Mouse (Mus musculus): ENCODE measurements around the gene Cfap44. TPM values are rescaled to one million over a fixed set of nuclear protein-coding genes. Genes with fewer than 3 reads are reported as not detected.

Cfap44 gene
- polyA plus RNA-seq, 1 experiment from 2014 or later, result 7.6 TPM

GRCm38 (mm10) chr16:44485691-44486090 lies 91.1 kb downstream of the Cfap44 start:
- no peak for ATAC-seq (ENCODE audit: low read depth)
- Histone ChIP-seq H3K9ac (replicated peaks; ENCODE audit: low read depth, low read length) (no peak overlapping the region), H3K36me3 (ENCODE audit: control insufficient read depth, insufficient read depth, low read length) (no peaks in the 10 kb centered on the region), H3K4me3 (ENCODE audit: low read depth, low read length) (no peak overlapping the region), H3K27ac (ENCODE audit: low read depth, low read length) (no peak overlapping the region), H3K27me3 (ENCODE audit: control insufficient read depth, insufficient read depth, low read length) (no peaks in the 10 kb centered on the region), H3K9me3 (ENCODE audit: control insufficient read depth, low read length) (no peaks in the 10 kb centered on the region), H3K4me2 (ENCODE audit: low read depth, low read length) (no peak overlapping the region), H3K4me1 (ENCODE audit: control insufficient read depth, insufficient read depth, low read length) (no peaks in the 10 kb centered on the region)
- 75% methylated on average over 8 of the region's 8 CpGs for WGBS

GRCm38 (mm10) chr16:44486612-44487011 lies 92.0 kb downstream of the Cfap44 start:
- Histone ChIP-seq H3K9ac (replicated peaks; ENCODE audit: low read depth, low read length) (no peak overlapping the region), H3K9me3 (ENCODE audit: control insufficient read depth, low read length) (no peaks in the 10 kb centered on the region), H3K36me3 (ENCODE audit: control insufficient read depth, insufficient read depth, low read length) (no peaks in the 10 kb centered on the region), H3K27ac (ENCODE audit: low read depth, low read length) (no peak overlapping the region), H3K27me3 (ENCODE audit: control insufficient read depth, insufficient read depth, low read length) (no peaks in the 10 kb centered on the region), H3K4me2 (ENCODE audit: low read depth, low read length) (no peak overlapping the region), H3K4me1 (ENCODE audit: control insufficient read depth, insufficient read depth, low read length) (no peaks in the 10 kb centered on the region), H3K4me3 (ENCODE audit: low read depth, low read length) (no peak overlapping the region)
- WGBS, result 84% methylated on average over 9 of the region's 9 CpGs
- no peak for ATAC-seq (ENCODE audit: low read depth)

GRCm38 (mm10) chr16:44487194-44487593 lies 92.6 kb downstream of the Cfap44 start:
- WGBS, result 72% methylated on average over 13 of the region's 13 CpGs
- Histone ChIP-seq H3K9ac (replicated peaks; ENCODE audit: low read depth, low read length) (no peak overlapping the region), H3K4me1 (ENCODE audit: control insufficient read depth, insufficient read depth, low read length) (no peaks in the 10 kb centered on the region), H3K4me2 (ENCODE audit: low read depth, low read length) (no peak overlapping the region), H3K27ac (ENCODE audit: low read depth, low read length) (no peak overlapping the region), H3K36me3 (ENCODE audit: control insufficient read depth, insufficient read depth, low read length) (no peaks in the 10 kb centered on the region), H3K27me3 (ENCODE audit: control insufficient read depth, insufficient read depth, low read length) (no peaks in the 10 kb centered on the region), H3K9me3 (ENCODE audit: control insufficient read depth, low read length) (no peaks in the 10 kb centered on the region), H3K4me3 (ENCODE audit: low read depth, low read length) (no peak overlapping the region)
- no peak for ATAC-seq (ENCODE audit: low read depth)

GRCm38 (mm10) chr16:44491051-44491450 lies 96.5 kb downstream of the Cfap44 start:
- Histone ChIP-seq H3K4me1 (ENCODE audit: control insufficient read depth, insufficient read depth, low read length) (peaks cover 5% of the 10 kb centered on the region; the same call in 1 of the 2 replicates), H3K36me3 (ENCODE audit: control insufficient read depth, insufficient read depth, low read length) (no peaks in the 10 kb centered on the region), H3K4me2 (ENCODE audit: low read depth, low read length) (no peak overlapping the region), H3K4me3 (ENCODE audit: low read depth, low read length) (no peak overlapping the region), H3K9ac (replicated peaks; ENCODE audit: low read depth, low read length) (no peak overlapping the region), H3K27me3 (ENCODE audit: control insufficient read depth, insufficient read depth, low read length) (no peaks in the 10 kb centered on the region), H3K27ac (ENCODE audit: low read depth, low read length) (no peak overlapping the region), H3K9me3 (ENCODE audit: control insufficient read depth, low read length) (no peaks in the 10 kb centered on the region)
- no peak for ATAC-seq (ENCODE audit: low read depth)
- WGBS, result 90% methylated on average over 9 of the region's 9 CpGs

- Histone ChIP-seq H3K27me3 (ENCODE audit: control insufficient read depth, insufficient read depth, low read length) (no peaks in the 10 kb centered on the region), H3K9me3 (ENCODE audit: control insufficient read depth, low read length) (no peaks in the 10 kb centered on the region), H3K27ac (ENCODE audit: low read depth, low read length) (no peak overlapping the region), H3K9ac (replicated peaks; ENCODE audit: low read depth, low read length) (no peak overlapping the region), H3K36me3 (ENCODE audit: control insufficient read depth, insufficient read depth, low read length) (no peaks in the 10 kb centered on the region), H3K4me2 (ENCODE audit: low read depth, low read length) (no peak overlapping the region), H3K4me1 (ENCODE audit: control insufficient read depth, insufficient read depth, low read length) (peaks cover 5% of the 10 kb centered on the region; the same call in 1 of the 2 replicates), H3K4me3 (ENCODE audit: low read depth, low read length) (no peak overlapping the region)
- no peak for ATAC-seq (ENCODE audit: low read depth)
- WGBS, result 90% methylated on average over 6 of the region's 6 CpGs
These were observed 97.6 kb downstream of the Cfap44 start for GRCm38 (mm10) chr16:44492151-44492550.

- no peak for ATAC-seq (ENCODE audit: low read depth)
- Histone ChIP-seq H3K36me3 (ENCODE audit: control insufficient read depth, insufficient read depth, low read length) (no peaks in the 10 kb centered on the region), H3K27ac (ENCODE audit: low read depth, low read length) (peak overlapping the region; percentile 16; the same call in 1 of the 2 replicates), H3K4me3 (ENCODE audit: low read depth, low read length) (no peak overlapping the region), H3K9ac (replicated peaks; ENCODE audit: low read depth, low read length) (no peak overlapping the region), H3K4me2 (ENCODE audit: low read depth, low read length) (no peak overlapping the region), H3K27me3 (ENCODE audit: control insufficient read depth, insufficient read depth, low read length) (no peaks in the 10 kb centered on the region), H3K4me1 (ENCODE audit: control insufficient read depth, insufficient read depth, low read length) (peaks cover 5% of the 10 kb centered on the region; the same call in 1 of the 2 replicates), H3K9me3 (ENCODE audit: control insufficient read depth, low read length) (no peaks in the 10 kb centered on the region)
- WGBS, result 91% methylated on average over 9 of the region's 9 CpGs
These were observed 98.1 kb downstream of the Cfap44 start for GRCm38 (mm10) chr16:44492706-44493105.

- 27% methylated on average over 6 of the region's 6 CpGs for WGBS
- H3K9ac ChIP-seq (replicated peaks; ENCODE audit: low read depth, low read length), result no peak overlapping the region
- H3K4me1 ChIP-seq (ENCODE audit: control insufficient read depth, insufficient read depth, low read length), result peaks cover 5% of the 10 kb centered on the region; the same call in 1 of the 2 replicates
- H3K4me3 ChIP-seq (ENCODE audit: low read depth, low read length), result no peak overlapping the region
- peak overlapping the region; percentile 16; the same call in 1 of the 2 replicates for H3K27ac ChIP-seq (ENCODE audit: low read depth, low read length)
- ATAC-seq (ENCODE audit: low read depth), result 0 out of 2 replicates have a peak, but pooled peaks have one; percentile 19
- H3K27me3 ChIP-seq (ENCODE audit: control insufficient read depth, insufficient read depth, low read length), result no peaks in the 10 kb centered on the region
- H3K36me3 ChIP-seq (ENCODE audit: control insufficient read depth, insufficient read depth, low read length), result no peaks in the 10 kb centered on the region
- no peaks in the 10 kb centered on the region for H3K9me3 ChIP-seq (ENCODE audit: control insufficient read depth, low read length)
- no peak overlapping the region for H3K4me2 ChIP-seq (ENCODE audit: low read depth, low read length)
These were observed 99.3 kb downstream of the Cfap44 start for GRCm38 (mm10) chr16:44493868-44494267.

- ATAC-seq (ENCODE audit: low read depth), result 0 out of 2 replicates have a peak, but pooled peaks have one; percentile 47
- Histone ChIP-seq H3K4me2 (ENCODE audit: low read depth, low read length) (no peak overlapping the region), H3K27me3 (ENCODE audit: control insufficient read depth, insufficient read depth, low read length) (no peaks in the 10 kb centered on the region), H3K9me3 (ENCODE audit: control insufficient read depth, low read length) (no peaks in the 10 kb centered on the region), H3K36me3 (ENCODE audit: control insufficient read depth, insufficient read depth, low read length) (no peaks in the 10 kb centered on the region; the same call in 1 of the 2 replicates), H3K4me3 (ENCODE audit: low read depth, low read length) (no peak overlapping the region), H3K27ac (ENCODE audit: low read depth, low read length) (0 out of 2 replicates have a peak overlapping the region, but pooled peaks have one; percentile 36), H3K4me1 (ENCODE audit: control insufficient read depth, insufficient read depth, low read length) (peaks cover 5% of the 10 kb centered on the region; the same call in 1 of the 2 replicates), H3K9ac (replicated peaks; ENCODE audit: low read depth, low read length) (no peak overlapping the region)
- WGBS, result 43% methylated on average over 8 of the region's 8 CpGs
These were observed 100.0 kb downstream of the Cfap44 start for GRCm38 (mm10) chr16:44494441-44495108.

- no peaks in the 10 kb centered on the region for H3K9me3 ChIP-seq (ENCODE audit: control insufficient read depth, low read length)
- no peak overlapping the region for H3K27ac ChIP-seq (ENCODE audit: low read depth, low read length)
- H3K36me3 ChIP-seq (ENCODE audit: control insufficient read depth, insufficient read depth, low read length), result peaks cover 3% of the 10 kb centered on the region; the same call in 1 of the 2 replicates
- no peaks in the 10 kb centered on the region for H3K27me3 ChIP-seq (ENCODE audit: control insufficient read depth, insufficient read depth, low read length)
- H3K9ac ChIP-seq (replicated peaks; ENCODE audit: low read depth, low read length), result no peak overlapping the region
- peaks cover 5% of the 10 kb centered on the region; the same call in 1 of the 2 replicates for H3K4me1 ChIP-seq (ENCODE audit: control insufficient read depth, insufficient read depth, low read length)
- H3K4me3 ChIP-seq (ENCODE audit: low read depth, low read length), result no peak overlapping the region
- 60% methylated on average over 15 of the region's 15 CpGs for WGBS
- no peak for ATAC-seq (ENCODE audit: low read depth)
- no peak overlapping the region for H3K4me2 ChIP-seq (ENCODE audit: low read depth, low read length)
These were observed 102.4 kb downstream of the Cfap44 start for GRCm38 (mm10) chr16:44496971-44497464.

Data from neural tube, embryonic 14.5 days (tissue).